Mouse (Mus musculus): ENCODE measurements at regions not wholly inside any gene's neighbourhood (a gene's known extent, or its start where the extent isn't known, plus 50 kb on each side); places are given as distances from the start of the nearest gene placed in this dataset.

- Histone ChIP-seq H3K36me3 (no peaks in the 10 kb centered on the region), H3K27ac (replicated peaks) (no peak overlapping the region), H3K27me3 (no peaks in the 10 kb centered on the region; the same call in 1 of the 2 replicates), H3K9me3 (no peaks in the 10 kb centered on the region), H3K4me2 (replicated peaks) (no peak overlapping the region), H3K4me1 (no peaks in the 10 kb centered on the region), H3K9ac (replicated peaks) (no peak overlapping the region), H3K4me3 (no peak overlapping the region)
- WGBS: 25% methylated on average over 9 of the region's 9 CpGs
- ATAC-seq (ENCODE audit: low FRiP score, low read depth): peak; percentile 80; the same call in 1 of the 2 replicates
Measured at GRCm38 (mm10) chr1:67640353-67640752, 517.5 kb downstream of the Cps1 start.

- H3K27me3 ChIP-seq: no peaks in the 10 kb centered on the region; the same call in 1 of the 2 replicates
- 51% methylated on average over 6 of the region's 6 CpGs for WGBS
- no peak overlapping the region for H3K4me2 ChIP-seq (replicated peaks)
- H3K4me3 ChIP-seq: no peak overlapping the region
- no peaks in the 10 kb centered on the region for H3K9me3 ChIP-seq
- H3K4me1 ChIP-seq: no peaks in the 10 kb centered on the region
- H3K36me3 ChIP-seq: no peaks in the 10 kb centered on the region
- ATAC-seq (ENCODE audit: low FRiP score, low read depth): peak; percentile 41; the same call in 1 of the 2 replicates
- no peak overlapping the region for H3K9ac ChIP-seq (replicated peaks)
- no peak overlapping the region for H3K27ac ChIP-seq (replicated peaks)
Measured at GRCm38 (mm10) chr1:67640766-67641165, 517.9 kb downstream of the Cps1 start.

GRCm38 (mm10) chr1:67643627-67644026 is 520.8 kb downstream of the Cps1 start:
- no peaks in the 10 kb centered on the region for H3K4me1 ChIP-seq
- H3K4me3 ChIP-seq: no peak overlapping the region
- H3K36me3 ChIP-seq: no peaks in the 10 kb centered on the region
- H3K9me3 ChIP-seq: no peaks in the 10 kb centered on the region
- no peak overlapping the region for H3K27ac ChIP-seq (replicated peaks)
- no peaks in the 10 kb centered on the region; the same call in 1 of the 2 replicates for H3K27me3 ChIP-seq
- WGBS: 58% methylated on average over 4 of the region's 4 CpGs
- ATAC-seq (ENCODE audit: low FRiP score, low read depth): no peak
- no peak overlapping the region for H3K9ac ChIP-seq (replicated peaks)
- H3K4me2 ChIP-seq (replicated peaks): no peak overlapping the region
